In the genomic region with DNA sequence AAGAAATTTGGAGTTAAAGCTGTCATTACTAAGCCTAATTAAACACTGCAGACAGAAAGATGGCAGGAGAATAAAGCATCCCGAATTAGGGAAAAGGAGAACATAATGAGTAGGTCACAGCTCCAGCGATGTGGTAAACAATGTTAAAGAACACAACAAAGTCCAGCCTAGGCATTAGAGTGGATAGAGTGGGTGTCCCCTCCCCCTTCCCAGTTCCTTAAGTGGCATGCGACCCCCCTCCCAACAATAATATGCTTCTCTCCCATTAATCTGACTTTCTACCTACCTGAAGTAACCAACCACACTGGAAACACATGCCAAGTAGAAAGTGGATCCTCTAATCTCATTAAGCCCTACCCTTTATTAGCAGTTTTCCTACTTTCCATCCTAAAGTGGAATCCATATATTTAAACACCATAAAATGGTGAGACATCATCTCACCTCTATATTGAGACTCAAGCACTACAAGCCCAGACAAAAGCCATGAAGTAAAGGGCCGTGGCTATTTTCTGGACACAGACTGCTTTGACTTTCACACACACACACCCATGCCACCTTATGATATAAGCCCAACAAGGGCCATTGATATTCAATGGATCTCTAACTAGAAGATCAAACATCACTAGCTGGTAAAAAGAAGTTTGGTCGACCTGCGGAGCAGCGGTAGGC, we compare ENCODE assay signal across 8 mouse cellular contexts. TPM values are rescaled to one million over a fixed set of nuclear protein-coding genes. Genes with fewer than 3 reads are reported as not detected.
DNase-seq lines count a peak whose midpoint lies in the region; ATAC-seq and TF ChIP-seq lines count a peak whose summit lies in the region.

No protein-coding gene starts in this region.

- H3K9me3 ChIP-seq in limb, embryonic 15.5 days, result no peaks in the 10 kb centered on the region

- H3K27me3 ChIP-seq in spleen, adult 2 months (ENCODE audit: control insufficient read depth, insufficient read depth, low read length), result no peaks in the 10 kb centered on the region
- H3K27me3 ChIP-seq in limb, embryonic 15.5 days, result no peaks in the 10 kb centered on the region

- 4% methylated on average over 7 of the region's 7 CpGs for WGBS in spleen, adult 2 months
- WGBS in limb, embryonic 15.5 days, result 4% methylated on average over 7 of the region's 7 CpGs

- H3K4me3 ChIP-seq in spleen, adult 2 months (ENCODE audit: extremely low read depth, insufficient read depth, insufficient read length), result peak overlapping the region; percentile 83
- H3K4me3 ChIP-seq in limb, embryonic 15.5 days, result peak overlapping the region; percentile 96

- H3K4me2 ChIP-seq in limb, embryonic 15.5 days, result peak overlapping the region; percentile 53

- no peak for ATAC-seq in limb, embryonic 15.5 days (ENCODE audit: insufficient number of reproducible peaks, low FRiP score, low TSS enrichment, low read depth)

- TF ChIP-seq CTCF in spleen, adult 2 months (IDR thresholded peaks at IDR 0.05; ENCODE audit: extremely low read depth, insufficient read depth, insufficient read length, insufficient replicate concordance), result no peak

- H3K9ac ChIP-seq in limb, embryonic 15.5 days, result peak overlapping the region; percentile 94

- TF ChIP-seq POLR2A in spleen, adult 2 months (IDR thresholded peaks at IDR 0.05; ENCODE audit: low read depth, low read length), result no peak

- H3K36me3 ChIP-seq in spleen, adult 2 months (ENCODE audit: control insufficient read depth, insufficient read depth, low read length), result no peaks in the 10 kb centered on the region
- no peaks in the 10 kb centered on the region for H3K36me3 ChIP-seq in limb, embryonic 15.5 days

- H3K4me1 ChIP-seq in spleen, adult 2 months (ENCODE audit: control insufficient read depth, insufficient read depth, insufficient read length), result peaks cover 6% of the 10 kb centered on the region; the same call in 1 of the 2 replicates
- peaks cover 12% of the 10 kb centered on the region for H3K4me1 ChIP-seq in limb, embryonic 15.5 days

- peak overlapping the region; percentile 92 for H3K27ac ChIP-seq in spleen, adult 2 months (ENCODE audit: insufficient read depth, low read length)
- peak overlapping the region; percentile 100 for H3K27ac ChIP-seq in limb, embryonic 15.5 days

- peak; percentile 9 for DNase-seq in embryo, embryonic 10 days (ENCODE audit: low spot score)
- no peak for DNase-seq in embryo, embryonic 9.5 days (ENCODE audit: extremely low spot score)
- no peak for DNase-seq in spleen, adult 2 months (ENCODE audit: low read depth in 1 of 2, low spot score in 2 of 2)
- no peak for DNase-seq in spleen, postnatal 10 days (ENCODE audit: low spot score in 2 of 2)
- DNase-seq in B cell, adult 2 months, result no peak
- DNase-seq in urinary bladder, postnatal 25 days (ENCODE audit: low spot score), result no peak
- no peak for DNase-seq in thymus, postnatal 0 days (ENCODE audit: low spot score)

RNA-seq across cellular contexts. Expression of a gene that starts 1.5 kb away (rescaled TPM):
- 7.3 and 7.4 TPM in 2 replicates for polyA plus RNA-seq in spleen, adult 2 months (2012; rRNA removed)
- 9.7 and 10.8 TPM in 2 replicates for polyA plus RNA-seq in limb, embryonic 15.5 days (2015; fragmentation: Nextera tagmentation; extraction: Ambion mirVana)
- polyA plus RNA-seq in thymus, postnatal 0 days (2015; fragmentation: Nextera tagmentation; extraction: Ambion mirVana), result 11.6 and 17.9 TPM in 2 replicates
